Mouse (Mus musculus): ENCODE results near the gene Ppp1r12c. TPM values are rescaled to one million over a fixed set of nuclear protein-coding genes. Genes with fewer than 3 reads are reported as not detected.
A peak's percentile ranks its signal among the peaks of the same experiment; 100 is the strongest.
"Not testable (repeated sequence)": the region's sequence is repeated elsewhere in the genome, so short reads cannot be mapped to it uniquely, and the experiment has no call there.

Gene Ppp1r12c
- total and polyA plus RNA-seq, 2 experiments from 2014 or later: 34.6 to 75.5 TPM

GRCm38 (mm10) chr7:4541344-4541743, 39.9 kb upstream of the Ppp1r12c start:
- peak; percentile 40 for TF ChIP-seq CTCF (IDR thresholded peaks at IDR 0.05)
- no peak overlapping the region for H3K9ac ChIP-seq (replicated peaks; ENCODE audit: low read length, poor library complexity, severe bottlenecking)
- H3K4me3 ChIP-seq (ENCODE audit: low read depth, low read length): no peak overlapping the region
- H3K27ac ChIP-seq (ENCODE audit: low read depth, low read length): no peak overlapping the region
- H3K4me1 ChIP-seq (ENCODE audit: insufficient read depth, low read length): peaks cover 7% of the 10 kb centered on the region; the same call in 1 of the 2 replicates
- no peaks in the 10 kb centered on the region for H3K27me3 ChIP-seq (ENCODE audit: insufficient read depth, low read length)
- no peak overlapping the region for H3K4me2 ChIP-seq (ENCODE audit: low read depth, low read length, poor library complexity, severe bottlenecking)
- H3K9me3 ChIP-seq (ENCODE audit: low read length): no peaks in the 10 kb centered on the region
- DNase-seq (ENCODE audit: low spot score) (no peak), ATAC-seq (ENCODE audit: low FRiP score) (no peak)
- peaks cover 17% of the 10 kb centered on the region for H3K36me3 ChIP-seq (ENCODE audit: insufficient read depth, low read length)
- 63% methylated on average over 5 of the region's 5 CpGs for WGBS

GRCm38 (mm10) chr7:4539019-4539418, 37.5 kb upstream of the Ppp1r12c start:
- Histone ChIP-seq H3K27me3 (ENCODE audit: insufficient read depth, low read length) (no peaks in the 10 kb centered on the region), H3K9ac (replicated peaks; ENCODE audit: low read length, poor library complexity, severe bottlenecking) (no peak overlapping the region), H3K4me2 (ENCODE audit: low read depth, low read length, poor library complexity, severe bottlenecking) (no peak overlapping the region), H3K4me1 (ENCODE audit: insufficient read depth, low read length) (no peaks in the 10 kb centered on the region), H3K4me3 (ENCODE audit: low read depth, low read length) (no peak overlapping the region), H3K27ac (ENCODE audit: low read depth, low read length) (no peak overlapping the region), H3K9me3 (ENCODE audit: low read length) (no peaks in the 10 kb centered on the region), H3K36me3 (ENCODE audit: insufficient read depth, low read length) (peaks cover 17% of the 10 kb centered on the region)
- 0 out of 2 replicates have a peak, but pooled peaks have one; percentile 32 for ATAC-seq (ENCODE audit: low FRiP score)
- DNase-seq (ENCODE audit: low spot score): no peak
- TF ChIP-seq CTCF (IDR thresholded peaks at IDR 0.05): no peak
- 93% methylated on average over 2 of the region's 2 CpGs for WGBS

- no peak overlapping the region for H3K4me2 ChIP-seq (ENCODE audit: low read depth, low read length, poor library complexity, severe bottlenecking)
- H3K4me3 ChIP-seq (ENCODE audit: low read depth, low read length): no peak overlapping the region
- DNase-seq (ENCODE audit: low spot score): no peak
- H3K27ac ChIP-seq (ENCODE audit: low read depth, low read length): no peak overlapping the region
- no peaks in the 10 kb centered on the region for H3K9me3 ChIP-seq (ENCODE audit: low read length)
- H3K36me3 ChIP-seq (ENCODE audit: insufficient read depth, low read length): peaks cover 17% of the 10 kb centered on the region
- no peak overlapping the region for H3K9ac ChIP-seq (replicated peaks; ENCODE audit: low read length, poor library complexity, severe bottlenecking)
- ATAC-seq (ENCODE audit: low FRiP score): no peak
- H3K4me1 ChIP-seq (ENCODE audit: insufficient read depth, low read length): no peaks in the 10 kb centered on the region
- H3K27me3 ChIP-seq (ENCODE audit: insufficient read depth, low read length): 0 out of 2 replicates have a peak, but pooled peaks cover under 1% of the 10 kb centered on the region
- no peak for TF ChIP-seq CTCF (IDR thresholded peaks at IDR 0.05)
- 50% methylated on average over 4 of the region's 4 CpGs for WGBS
These were observed 35.7 kb upstream of the Ppp1r12c start for GRCm38 (mm10) chr7:4537181-4537580.

GRCm38 (mm10) chr7:4536369-4536768, 34.9 kb upstream of the Ppp1r12c start:
- no peak overlapping the region for H3K27ac ChIP-seq (ENCODE audit: low read depth, low read length)
- ATAC-seq (ENCODE audit: low FRiP score): no peak
- 0 out of 2 replicates have a peak, but pooled peaks cover 3% of the 10 kb centered on the region for H3K4me1 ChIP-seq (ENCODE audit: insufficient read depth, low read length)
- no peak overlapping the region for H3K4me3 ChIP-seq (ENCODE audit: low read depth, low read length)
- H3K4me2 ChIP-seq (ENCODE audit: low read depth, low read length, poor library complexity, severe bottlenecking): no peak overlapping the region
- H3K9me3 ChIP-seq (ENCODE audit: low read length): no peaks in the 10 kb centered on the region
- TF ChIP-seq CTCF (IDR thresholded peaks at IDR 0.05): no peak
- no peak overlapping the region for H3K9ac ChIP-seq (replicated peaks; ENCODE audit: low read length, poor library complexity, severe bottlenecking)
- H3K36me3 ChIP-seq (ENCODE audit: insufficient read depth, low read length): peaks cover 17% of the 10 kb centered on the region
- no peak for DNase-seq (ENCODE audit: low spot score)
- 0 out of 2 replicates have a peak, but pooled peaks cover 5% of the 10 kb centered on the region for H3K27me3 ChIP-seq (ENCODE audit: insufficient read depth, low read length)
- WGBS: 84% methylated on average over 4 of the region's 4 CpGs

- Histone ChIP-seq H3K4me3 (ENCODE audit: low read depth, low read length) (peak within 1 kb of the TSS; percentile 18; the same call in 1 of the 2 replicates), H3K9me3 (ENCODE audit: low read length) (no peaks in the 10 kb centered on the region), H3K27me3 (ENCODE audit: insufficient read depth, low read length) (0 out of 2 replicates have a peak, but pooled peaks cover 5% of the 10 kb centered on the region), H3K4me1 (ENCODE audit: insufficient read depth, low read length) (0 out of 2 replicates have a peak, but pooled peaks cover 3% of the 10 kb centered on the region), H3K4me2 (ENCODE audit: low read depth, low read length, poor library complexity, severe bottlenecking) (peak within 1 kb of the TSS; percentile 45), H3K27ac (ENCODE audit: low read depth, low read length) (no peak within 1 kb of the TSS), H3K9ac (replicated peaks; ENCODE audit: low read length, poor library complexity, severe bottlenecking) (no peak within 1 kb of the TSS; the same call in 1 of the 2 replicates), H3K36me3 (ENCODE audit: insufficient read depth, low read length) (no peaks in the 10 kb centered on the region)
- DNase-seq (ENCODE audit: low spot score) (peak; percentile 83), ATAC-seq (ENCODE audit: low FRiP score) (peak; percentile 73)
- WGBS: 6% methylated on average over 28 of the region's 28 CpGs
- TF ChIP-seq CTCF (IDR thresholded peaks at IDR 0.05): no peak
These were observed 30.7 kb upstream of the Ppp1r12c start, which contains the start of gene Dnaaf3 for GRCm38 (mm10) chr7:4532005-4532729. TSS of gene Dnaaf3 (minus strand) at chr7:4532453.

GRCm38 (mm10) chr7:4530166-4530565, 28.7 kb upstream of the Ppp1r12c start:
- H3K27me3 ChIP-seq (ENCODE audit: insufficient read depth, low read length); H3K27ac ChIP-seq (ENCODE audit: low read depth, low read length); ATAC-seq (ENCODE audit: low FRiP score); H3K9ac ChIP-seq (replicated peaks; ENCODE audit: low read length, poor library complexity, severe bottlenecking); H3K4me3 ChIP-seq (ENCODE audit: low read depth, low read length); H3K9me3 ChIP-seq (ENCODE audit: low read length); H3K36me3 ChIP-seq (ENCODE audit: insufficient read depth, low read length); H3K4me2 ChIP-seq (ENCODE audit: low read depth, low read length, poor library complexity, severe bottlenecking); H3K4me1 ChIP-seq (ENCODE audit: insufficient read depth, low read length); DNase-seq (ENCODE audit: low spot score): not testable (repeated sequence)
- 54% methylated on average over 7 of the region's 8 CpGs for WGBS
